Mouse (Mus musculus) urinary bladder, postnatal 36 days (tissue): ENCODE measurements around the gene BC024978.

ENCODE experiments used
- DNase-seq, 2 experiments: peaks; one replicate each; pipeline ENCODE4 v3.0.0; 2022; ENCODE audit warnings: low spot score in 2 of 2, mixed read lengths in 1 of 2

BC024978 gene

GRCm38 (mm10) chr7:27195681-27196611, at the start of gene BC024978, which contains the start of gene Snrpa:
BC024978 (plus strand) TSS chr7:27195781.
Snrpa (minus strand) TSS chr7:27196271.
- peak; percentile 86 to 97 for DNase-seq

GRCm38 (mm10) chr7:27153205-27153764, 42.3 kb upstream of the BC024978 start, which contains the start of gene Cyp2t4:
Cyp2t4 (plus strand) TSS chr7:27153714.
- peak in 1 of 2 experiments; percentile 43 for DNase-seq

- DNase-seq = no peak
These were observed 39.6 kb upstream of the BC024978 start for GRCm38 (mm10) chr7:27156005-27156404.

- DNase-seq = no peak
These were observed 37.4 kb upstream of the BC024978 start for GRCm38 (mm10) chr7:27158171-27158570.

DNA sequence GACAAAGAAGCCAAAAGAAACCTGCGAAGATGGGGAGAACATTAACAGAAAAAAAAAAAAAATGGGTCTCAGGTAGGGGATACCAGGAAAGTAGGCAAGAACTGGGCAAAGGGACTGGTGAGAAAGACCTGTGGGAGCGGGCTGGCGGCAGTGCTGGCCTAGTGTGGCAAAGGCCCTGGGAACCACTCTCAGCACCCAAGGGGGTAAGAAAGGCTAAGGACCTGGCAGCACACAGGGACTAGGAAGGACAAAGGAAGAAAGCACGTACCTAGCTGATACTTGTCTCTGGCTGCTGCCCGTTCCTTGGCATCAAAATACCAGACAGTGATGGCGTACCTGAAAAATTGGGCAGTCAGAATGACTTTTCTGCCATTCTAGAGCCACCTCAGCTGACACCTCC, 36.3 kb upstream of the BC024978 start:
- no peak for DNase-seq

DNA sequence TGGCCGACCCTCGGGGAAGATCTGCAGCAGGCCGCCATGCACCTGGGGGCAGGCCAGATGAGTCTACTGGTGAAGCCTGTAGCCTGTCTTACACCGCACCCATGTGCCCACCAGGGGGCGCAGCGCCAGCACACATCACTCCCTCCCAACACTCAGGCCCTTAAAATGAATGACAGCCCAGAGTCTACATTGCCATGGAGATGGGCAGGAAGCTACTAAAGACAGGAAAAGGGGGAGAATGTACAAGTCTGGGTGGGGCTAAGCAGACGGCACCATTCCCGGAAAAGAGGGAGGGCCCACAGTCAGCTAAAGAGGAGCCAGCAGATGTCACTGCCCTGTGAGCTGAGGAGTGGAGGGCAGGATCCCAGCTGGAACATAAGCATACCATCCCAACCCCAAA, 35.7 kb upstream of the BC024978 start:
- DNase-seq = peak; percentile 74 to 84

- no peak for DNase-seq
These were observed 34.7 kb upstream of the BC024978 start for GRCm38 (mm10) chr7:27160921-27161320.

GRCm38 (mm10) chr7:27161744-27162143, 33.8 kb upstream of the BC024978 start:
- no peak for DNase-seq

DNA sequence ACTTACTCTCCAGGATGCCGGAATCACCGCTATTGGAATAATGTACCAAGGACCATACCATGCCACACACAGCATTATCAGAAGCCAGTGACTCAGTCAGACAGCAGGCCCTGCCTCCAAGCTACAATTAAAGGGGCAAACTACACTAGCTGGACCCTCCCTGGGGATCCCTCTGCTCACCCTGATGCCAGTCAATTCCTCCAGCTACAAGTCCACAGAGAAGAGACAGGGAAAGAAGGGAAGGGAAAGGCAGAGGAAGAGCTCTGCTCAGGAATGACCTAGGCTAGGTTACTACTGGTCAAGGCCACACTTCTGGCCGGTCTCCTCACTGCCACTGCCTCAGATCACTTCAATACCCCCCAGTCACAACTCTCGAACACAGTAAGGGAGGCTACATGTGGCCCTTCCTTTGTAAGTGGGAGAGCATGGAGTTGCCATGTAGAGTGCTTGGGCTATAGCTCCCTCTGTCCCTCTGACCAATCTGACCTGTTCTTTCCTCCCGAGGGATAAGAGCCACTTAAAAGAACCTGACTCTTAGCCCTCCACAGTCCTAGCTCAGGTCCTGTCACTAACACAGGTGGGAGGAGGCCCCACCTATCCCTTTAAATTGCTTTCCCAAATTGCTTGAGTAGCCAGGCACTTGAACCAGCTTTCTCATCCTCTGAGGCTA, 32.7 kb upstream of the BC024978 start:
- DNase-seq = no peak

GRCm38 (mm10) chr7:27163450-27163805, 32.2 kb upstream of the BC024978 start:
- DNase-seq = no peak

GRCm38 (mm10) chr7:27164112-27164947, 31.3 kb upstream of the BC024978 start:
- DNase-seq = no peak

GRCm38 (mm10) chr7:27165007-27165655, 30.4 kb upstream of the BC024978 start:
- DNase-seq = peak in 1 of 2 experiments; percentile 44

- DNase-seq = no peak
These were observed 29.9 kb upstream of the BC024978 start for GRCm38 (mm10) chr7:27165696-27166095.

DNA sequence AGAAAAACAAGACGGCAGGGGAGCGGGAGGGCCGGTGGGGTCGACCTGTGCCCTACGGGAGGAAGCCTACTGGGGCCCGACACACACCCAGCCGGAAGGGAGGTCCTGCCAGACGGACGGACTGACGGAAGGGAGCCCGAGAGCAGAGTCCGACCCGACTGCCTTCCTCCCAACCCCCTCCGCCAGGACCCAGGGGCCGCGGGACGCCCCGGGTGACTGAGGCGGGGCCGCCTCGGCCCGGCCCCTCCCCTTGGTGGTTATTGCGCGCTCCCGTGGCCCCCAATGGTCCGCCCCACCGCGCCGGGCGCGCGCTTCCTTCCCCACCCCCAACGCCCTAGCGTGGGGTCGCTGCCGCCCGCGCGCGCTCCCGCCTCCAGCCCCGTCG, 29.4 kb upstream of the BC024978 start:
- DNase-seq = peak; percentile 71 to 84

- peak; percentile 91 to 95 for DNase-seq
These were observed 28.7 kb upstream of the BC024978 start, which contains the start of gene Egln2 for GRCm38 (mm10) chr7:27166614-27167474. Egln2 (minus strand) TSS chr7:27166802.

DNA sequence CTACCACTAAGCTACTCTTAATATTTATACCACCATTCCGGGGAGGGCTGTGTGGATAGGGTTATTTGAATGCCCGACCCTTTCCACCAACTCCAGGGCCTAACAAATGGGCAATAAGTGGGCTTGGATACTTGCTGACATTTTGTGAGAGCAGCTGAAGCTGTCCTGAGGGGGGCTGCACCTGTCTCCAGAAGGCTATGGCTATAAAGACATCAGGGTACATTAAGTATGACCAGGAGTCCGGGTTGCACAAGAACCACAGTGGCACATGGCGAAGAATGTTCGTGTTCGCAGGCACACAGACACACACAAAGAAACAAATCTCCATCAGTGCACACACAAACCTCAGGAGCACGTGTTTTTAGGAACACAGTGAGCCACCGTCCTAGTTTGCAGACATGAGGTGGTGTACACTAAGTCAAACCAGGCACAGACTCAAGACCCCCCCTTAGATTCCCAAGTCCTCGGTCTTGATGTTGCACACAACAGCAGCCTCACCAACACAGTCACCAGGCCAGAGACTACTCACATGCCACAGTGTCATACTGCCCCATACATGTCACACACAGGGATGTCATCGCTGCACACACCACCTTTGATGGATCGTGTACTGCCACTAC, 28.0 kb upstream of the BC024978 start:
- DNase-seq = no peak

DNA sequence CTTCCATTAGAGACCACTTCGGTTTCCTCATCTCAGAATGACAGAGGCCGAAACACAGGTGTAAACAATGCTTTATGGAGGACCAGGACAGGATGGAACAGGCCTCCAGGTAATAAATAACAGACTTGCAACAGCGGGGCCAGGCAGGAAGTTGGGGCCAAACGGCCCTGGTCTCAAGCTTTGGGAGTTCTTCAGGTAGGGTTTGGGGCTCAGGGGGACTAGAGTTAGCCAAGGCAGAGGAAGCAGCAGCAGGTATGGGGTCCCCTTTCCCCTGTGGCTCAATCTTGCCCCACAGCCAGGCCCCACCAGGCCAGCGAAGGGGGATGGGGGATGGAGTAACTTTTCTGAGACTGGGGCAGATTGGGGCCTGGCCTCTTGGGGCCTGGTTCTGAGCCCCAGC, 27.2 kb upstream of the BC024978 start:
- no peak for DNase-seq

DNA sequence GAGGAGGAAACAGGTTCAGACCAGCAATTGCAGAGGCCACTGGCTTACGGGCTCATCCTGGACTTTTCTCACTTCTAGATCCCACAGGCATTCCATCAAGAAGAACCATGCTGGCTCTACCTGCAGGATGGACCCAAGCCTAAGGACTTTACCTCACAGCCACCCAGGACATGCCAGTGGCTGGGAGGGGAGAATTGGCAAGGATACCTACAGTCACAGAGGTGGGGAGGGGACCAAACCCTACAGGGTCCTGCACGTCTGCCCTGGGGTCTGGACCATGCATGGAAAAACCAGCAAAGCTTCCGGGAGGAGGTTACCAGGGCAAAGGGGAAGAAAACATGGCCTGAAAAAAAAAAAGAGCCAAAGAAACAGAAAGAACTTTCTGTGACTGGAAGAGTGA, 24.6 kb upstream of the BC024978 start:
- DNase-seq = no peak

DNA sequence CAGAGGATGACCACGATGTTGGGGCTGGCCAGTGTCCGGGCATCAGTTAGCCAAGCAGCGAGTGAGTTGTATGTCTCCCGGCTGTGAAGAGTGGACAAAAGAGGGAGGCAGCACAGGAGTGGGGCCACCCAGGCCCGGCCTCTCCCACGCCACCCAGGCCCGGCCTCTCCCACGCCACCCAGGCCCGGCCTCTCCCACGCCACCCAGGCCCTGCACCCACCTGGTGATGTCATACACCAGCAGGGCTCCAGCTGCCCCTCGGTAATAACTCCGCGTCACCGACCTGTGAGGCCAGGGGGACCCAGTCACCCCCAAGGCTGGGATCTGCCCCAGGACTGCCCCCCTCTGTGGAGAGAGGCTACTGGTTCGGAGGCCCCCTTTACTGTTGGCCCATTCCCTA, 21.1 kb upstream of the BC024978 start:
- no peak for DNase-seq

- DNase-seq = no peak
These were observed 20.7 kb upstream of the BC024978 start for GRCm38 (mm10) chr7:27174896-27175295.
